Comparison of ENCODE assay signal across 9 mouse cellular contexts in genomic region chr3:123168815-123169214, GRCm38 (mm10).
DNase-seq lines count a peak whose midpoint lies in the region; ATAC-seq and TF ChIP-seq lines count a peak whose summit lies in the region.
"Had no signal": no experiment of that assay in that cellular context is flagged by ENCODE, and none has a peak within 500 bp of the region (broad histone marks: within the 10 kb centered on the region; RNA-seq: fewer than 3 reads in every experiment).

No protein-coding gene starts in this region.

- H3K9me3 ChIP-seq in forebrain, embryonic 11.5 days (ENCODE audit: control insufficient read depth, low read length) = no peaks in the 10 kb centered on the region
- no peaks in the 10 kb centered on the region for H3K9me3 ChIP-seq in midbrain, postnatal 0 days (ENCODE audit: low read length)
- H3K9me3 ChIP-seq: neural tube, embryonic 13.5 days had no signal

- peak; percentile 47 for DNase-seq in urinary bladder, postnatal 25 days (ENCODE audit: low spot score)
- no peak for DNase-seq in urinary bladder, adult 18-20 months (ENCODE audit: low spot score in 2 of 2)
- DNase-seq in c-Kit-positive CD71-positive TER-119-negative erythroid progenitor cells, embryonic 14.5 days (ENCODE audit: low read depth) = peak; percentile 25
- peak; percentile 61 for DNase-seq in forebrain, embryonic 11.5 days (ENCODE audit: low spot score)
- DNase-seq in left cerebral cortex, postnatal 10 days (ENCODE audit: extremely low spot score in 1 of 2, low spot score in 2 of 2) = peak; percentile 41 to 50
- DNase-seq in midbrain, postnatal 0 days (ENCODE audit: low spot score) = peak; percentile 75
- DNase-seq in testis, postnatal 10 days (ENCODE audit: low spot score) = peak; percentile 59

- H3K4me3 ChIP-seq in forebrain, embryonic 11.5 days (ENCODE audit: low read depth, low read length) = no peak overlapping the region
- no peak overlapping the region for H3K4me3 ChIP-seq in midbrain, postnatal 0 days (ENCODE audit: low read depth, low read length)
- H3K4me3 ChIP-seq: neural tube, embryonic 13.5 days had no signal

- no peaks in the 10 kb centered on the region for H3K4me1 ChIP-seq in forebrain, embryonic 11.5 days (replicated peaks; ENCODE audit: control insufficient read depth, insufficient read depth, low read length)
- no peaks in the 10 kb centered on the region for H3K4me1 ChIP-seq in midbrain, postnatal 0 days (ENCODE audit: insufficient read depth, low read length)
- H3K4me1 ChIP-seq: neural tube, embryonic 13.5 days had no signal

- intact Hi-C loops in left cerebral cortex, postnatal 10 days (cut with DNase I) = loop anchor here (2.0 kb wide), 1 partner anchor 156 kb away; no protein-coding TSS in a partner anchor

- H3K9ac ChIP-seq in forebrain, embryonic 11.5 days (ENCODE audit: low read length) = no peak overlapping the region
- no peak overlapping the region for H3K9ac ChIP-seq in midbrain, postnatal 0 days (replicated peaks; ENCODE audit: low read length, poor library complexity, severe bottlenecking)
- H3K9ac ChIP-seq: neural tube, embryonic 13.5 days had no signal

- no peaks in the 10 kb centered on the region for H3K36me3 ChIP-seq in forebrain, embryonic 11.5 days (ENCODE audit: control insufficient read depth, insufficient read depth, low read length)
- no peaks in the 10 kb centered on the region for H3K36me3 ChIP-seq in midbrain, postnatal 0 days (ENCODE audit: insufficient read depth, low read length)
- H3K36me3 ChIP-seq: neural tube, embryonic 13.5 days had no signal

- 0 out of 2 replicates have a peak, but pooled peaks have one; percentile 58 for ATAC-seq in forebrain, embryonic 11.5 days (replicated peaks; ENCODE audit: low FRiP score)
- peak; percentile 79 for ATAC-seq in inflammation-experienced regulatory T-cells, adult 6 months
- no peak for ATAC-seq in midbrain, postnatal 0 days (ENCODE audit: low FRiP score)

- H3K27me3 ChIP-seq in forebrain, embryonic 11.5 days (ENCODE audit: control insufficient read depth, insufficient read depth, low read length) = no peaks in the 10 kb centered on the region
- no peaks in the 10 kb centered on the region for H3K27me3 ChIP-seq in midbrain, postnatal 0 days (ENCODE audit: insufficient read depth, low read length)

- H3K27ac ChIP-seq in forebrain, embryonic 11.5 days (ENCODE audit: low read depth, low read length) = no peak overlapping the region
- H3K27ac ChIP-seq in midbrain, postnatal 0 days (ENCODE audit: low read depth, low read length) = no peak overlapping the region
- H3K27ac ChIP-seq: neural tube, embryonic 13.5 days had no signal

- H3K4me2 ChIP-seq in forebrain, embryonic 11.5 days (ENCODE audit: low read depth, low read length, severe bottlenecking) = no peak overlapping the region
- no peak overlapping the region for H3K4me2 ChIP-seq in midbrain, postnatal 0 days (ENCODE audit: low read depth, low read length, poor library complexity, severe bottlenecking)
- H3K4me2 ChIP-seq: neural tube, embryonic 13.5 days had no signal

- 16% methylated on average over 5 of the region's 5 CpGs for WGBS in forebrain, embryonic 11.5 days
- 10% methylated on average over 5 of the region's 5 CpGs for WGBS in midbrain, postnatal 0 days

- TF ChIP-seq CTCF in midbrain, postnatal 0 days (IDR thresholded peaks at IDR 0.05) = peak; percentile 80

Comparison
In these comparisons a context has a peak if more than half of its experiments do, and no peak if none do; other contexts are left out.
1. DNase-seq: peak in urinary bladder, postnatal 25 days (single experiment), c-Kit-positive CD71-positive TER-119-negative erythroid progenitor cells, embryonic 14.5 days (single experiment), forebrain, embryonic 11.5 days (single experiment), left cerebral cortex, postnatal 10 days (2 of 2), midbrain, postnatal 0 days (single experiment) and testis, postnatal 10 days (single experiment); none in urinary bladder, adult 18-20 months (0 of 2).